Mouse (Mus musculus) myocyte (in vitro differentiated cells): ENCODE data around the gene Svs6.
"Not testable (repeated sequence)": the region's sequence is repeated elsewhere in the genome, so short reads cannot be mapped to it uniquely, and the experiment has no call there.

Experiments used
- CEBPB ChIP-seq: IDR thresholded peaks from 2 replicates; pipeline ENCODE4 v1.6.1; 2011; ENCODE audit warnings: mild to moderate bottlenecking, moderate library complexity; ENCODE audit not compliant: poor library complexity, insufficient read depth, severe bottlenecking
- E2F4 ChIP-seq: IDR thresholded peaks from one replicate; pipeline ENCODE4 v1.6.1; 2011; ENCODE audit warnings: mild to moderate bottlenecking, control low read depth, moderate library complexity; ENCODE audit not compliant: insufficient read depth
- MAX ChIP-seq: IDR thresholded peaks from one replicate; pipeline ENCODE4 v1.6.1; 2011; ENCODE audit warnings: low read depth, mild to moderate bottlenecking, control low read depth
- MYOD1 ChIP-seq, 3 experiments: IDR thresholded peaks; one replicate each; pipeline ENCODE4 v1.6.1; 2011; ENCODE audit warnings: control low read depth in 2 of 3, low read depth in 2 of 3, mild to moderate bottlenecking in 2 of 3, moderate library complexity in 1 of 3; ENCODE audit not compliant: insufficient read length in 2 of 3, control insufficient read depth in 1 of 3
- MYOG ChIP-seq, 3 experiments: IDR thresholded peaks; one replicate each; pipeline ENCODE4 v1.6.1; 2011; ENCODE audit warnings: control low read depth in 2 of 3, low read depth in 2 of 3, mild to moderate bottlenecking in 2 of 3; ENCODE audit not compliant: insufficient read length in 2 of 3, control insufficient read depth in 1 of 3, insufficient read depth in 1 of 3
- POLR2A ChIP-seq: IDR thresholded peaks from one replicate; pipeline ENCODE4 v1.6.1; 2011; ENCODE audit warnings: low read depth, mild to moderate bottlenecking, control low read depth, moderate library complexity; ENCODE audit not compliant: insufficient read length
- POLR2AphosphoS2 ChIP-seq: IDR thresholded peaks from one replicate; pipeline ENCODE4 v1.6.1; 2011; ENCODE audit warnings: low read depth, control low read depth; ENCODE audit not compliant: insufficient read length
- REST ChIP-seq: IDR thresholded peaks from one replicate; pipeline ENCODE4 v1.6.1; 2011; ENCODE audit warnings: mild to moderate bottlenecking, control low read depth, moderate library complexity; ENCODE audit not compliant: insufficient read depth, insufficient read length
- TCF12 ChIP-seq: IDR thresholded peaks from one replicate; pipeline ENCODE4 v1.6.1; 2011; ENCODE audit warnings: mild to moderate bottlenecking, control low read depth; ENCODE audit not compliant: poor library complexity, insufficient read depth, severe bottlenecking
- TCF3 ChIP-seq: IDR thresholded peaks from one replicate; pipeline ENCODE4 v1.6.1; 2011; ENCODE audit warnings: low read depth, control low read depth; ENCODE audit not compliant: insufficient read length
- USF1 ChIP-seq: IDR thresholded peaks from one replicate; pipeline ENCODE4 v1.6.1; 2011; ENCODE audit warnings: low read depth, mild to moderate bottlenecking, control low read depth, moderate library complexity

GRCm38 (mm10) chr2:164315460-164315859 is 1.1 kb upstream of the Svs6 start:
- TF ChIP-seq TCF12; POLR2A; MYOD1 (IDR thresholded peaks at IDR 0.05; ENCODE audit: control insufficient read depth in 1 of 3, insufficient read length in 2 of 3, low read depth in 2 of 3); POLR2AphosphoS2; CEBPB; USF1; TCF3; MYOG (IDR thresholded peaks at IDR 0.05; ENCODE audit: control insufficient read depth in 1 of 3, insufficient read depth in 1 of 3, insufficient read length in 2 of 3, low read depth in 2 of 3); E2F4; MAX; REST: not testable (repeated sequence)
